Mouse (Mus musculus): ENCODE results near the gene Chchd2.

GRCm38 (mm10) chr5:129921972-129922371, 34.7 kb upstream of the Chchd2 start:
- TF ChIP-seq CTCF (IDR thresholded peaks at IDR 0.05; ENCODE audit: control insufficient read depth, insufficient read depth, low read length) = no peak
- TF ChIP-seq POLR2A (IDR thresholded peaks at IDR 0.05; ENCODE audit: borderline replicate concordance, control insufficient read depth, low read depth, low read length) = no peak
